Mouse (Mus musculus) ovary, postnatal 10 days (tissue): ENCODE data around the gene Bpifc.
"Not testable (repeated sequence)": the region's sequence is repeated elsewhere in the genome, so short reads cannot be mapped to it uniquely, and the experiment has no call there.

Experiments used
- DNase-seq: peaks from one replicate; pipeline ENCODE4 v3.0.0; 2022; ENCODE audit warnings: low spot score

Bpifc gene

GRCm38 (mm10) chr10:86011781-86012180, at the start of gene Bpifc:
Gene Bpifc, minus strand, starts transcription at chr10:86011895.
- DNase-seq = no peak

- no peak for DNase-seq
Observed at GRCm38 (mm10) chr10:86060267-86060666, 48.6 kb upstream of the Bpifc start.

DNA sequence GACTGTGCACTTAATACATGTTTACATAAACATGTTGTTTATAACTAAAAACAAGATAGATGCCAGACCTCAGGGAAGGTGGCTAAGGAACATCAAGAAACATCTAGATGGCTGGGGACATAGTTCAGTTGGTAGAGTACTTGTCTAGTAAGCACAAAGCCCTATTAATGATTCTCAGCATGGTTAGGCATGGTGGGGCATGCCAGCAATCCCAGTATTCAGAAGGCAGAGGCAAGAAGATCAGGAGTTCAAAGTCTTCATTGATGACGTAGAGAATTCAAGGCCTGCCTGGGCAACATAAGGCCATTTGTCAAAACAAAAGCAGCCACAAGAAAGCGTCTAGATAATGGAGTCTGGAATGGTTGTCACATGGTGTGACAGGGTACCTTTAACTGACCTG, 46.0 kb upstream of the Bpifc start:
- DNase-seq = no peak

GRCm38 (mm10) chr10:86057286-86057685, 45.6 kb upstream of the Bpifc start:
- no peak for DNase-seq

DNA sequence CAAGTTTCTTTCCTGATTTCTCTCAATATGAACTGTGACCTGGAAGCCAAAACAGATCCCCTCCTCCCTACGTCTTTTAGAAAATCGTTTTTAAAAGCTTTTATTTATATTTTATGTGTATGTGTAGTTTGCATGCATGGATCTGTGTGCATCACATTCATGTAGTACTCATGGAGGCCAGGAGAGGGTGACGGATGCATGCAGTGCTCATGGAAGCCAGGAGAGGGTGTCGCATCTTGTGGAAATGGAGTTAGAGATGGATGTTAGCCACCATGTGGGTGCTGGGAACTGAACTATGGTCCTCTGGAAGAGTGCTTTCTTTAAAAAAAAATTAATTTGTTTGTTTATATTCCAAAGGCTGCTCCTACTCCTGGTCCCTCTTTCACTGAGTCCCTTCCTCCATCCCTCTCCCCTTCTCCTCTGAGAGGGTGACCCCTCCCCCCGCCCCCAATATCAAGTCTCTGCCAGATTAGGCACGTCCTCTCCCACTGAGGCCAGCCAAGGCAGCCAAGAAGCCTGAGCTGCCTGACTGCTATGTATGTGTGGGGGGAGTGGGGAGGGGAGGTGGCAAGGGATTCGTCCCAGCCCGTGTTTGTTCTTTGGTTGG, 44.7 kb upstream of the Bpifc start:
- no peak for DNase-seq

GRCm38 (mm10) chr10:86052818-86053522, 41.3 kb upstream of the Bpifc start:
- no peak for DNase-seq

DNA sequence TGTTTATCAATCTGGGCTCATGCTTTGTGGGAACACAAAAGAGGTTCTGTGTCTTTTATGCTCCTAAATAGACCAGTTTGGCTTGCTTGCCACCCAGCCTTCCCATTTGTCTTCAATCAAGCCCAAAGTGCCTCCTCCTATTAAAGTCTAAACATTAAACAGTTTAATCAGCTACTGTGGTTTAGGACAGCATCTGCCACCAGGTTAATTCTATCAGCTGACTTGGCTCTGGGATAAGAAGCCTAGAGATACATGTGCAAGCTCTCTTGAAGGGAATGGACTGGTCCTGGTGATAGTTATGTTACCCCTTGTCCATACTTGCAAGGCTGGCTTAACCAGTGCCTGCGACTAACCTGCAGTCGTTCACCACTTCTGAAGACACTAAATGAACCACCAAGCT, 38.8 kb upstream of the Bpifc start:
- no peak for DNase-seq

DNA sequence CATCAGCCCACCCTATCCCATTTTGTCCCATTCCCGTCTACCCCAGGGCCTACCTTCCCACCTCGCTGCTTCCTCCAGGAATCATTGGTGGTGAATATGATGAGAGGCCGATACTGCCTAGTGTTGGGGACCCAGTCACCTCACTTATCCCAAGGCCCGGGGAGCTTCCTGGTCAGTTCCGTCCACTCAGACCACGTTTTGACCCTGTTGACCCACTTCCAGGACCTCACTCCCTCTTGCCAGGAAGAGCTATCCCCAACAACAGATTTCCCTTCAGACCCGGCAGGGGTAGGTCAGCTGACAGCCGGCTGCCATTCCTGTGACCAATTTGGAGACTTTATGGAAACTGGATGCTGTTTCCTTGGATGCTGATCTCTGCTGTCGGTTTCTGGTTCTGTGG, 36.1 kb upstream of the Bpifc start:
- DNase-seq = no peak

DNA sequence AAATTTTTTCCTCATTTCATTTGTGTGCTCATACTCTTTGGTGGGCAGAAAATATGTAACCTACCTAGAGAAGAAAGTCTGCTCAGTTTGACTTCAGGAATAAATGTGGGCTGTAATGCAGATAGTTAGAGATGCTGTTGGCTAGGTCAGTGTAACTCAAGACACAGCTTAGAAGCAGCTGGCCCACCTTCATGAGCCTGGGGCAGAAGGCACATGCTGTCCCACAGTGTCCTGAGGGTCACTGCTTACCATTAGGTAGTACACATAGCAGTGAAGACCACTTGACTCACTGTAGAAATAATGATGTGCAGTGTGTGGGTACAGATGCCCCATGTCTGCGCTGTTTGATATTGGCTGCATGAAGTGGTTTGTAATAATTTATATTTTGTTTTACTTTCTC, 34.7 kb upstream of the Bpifc start:
- no peak for DNase-seq

DNA sequence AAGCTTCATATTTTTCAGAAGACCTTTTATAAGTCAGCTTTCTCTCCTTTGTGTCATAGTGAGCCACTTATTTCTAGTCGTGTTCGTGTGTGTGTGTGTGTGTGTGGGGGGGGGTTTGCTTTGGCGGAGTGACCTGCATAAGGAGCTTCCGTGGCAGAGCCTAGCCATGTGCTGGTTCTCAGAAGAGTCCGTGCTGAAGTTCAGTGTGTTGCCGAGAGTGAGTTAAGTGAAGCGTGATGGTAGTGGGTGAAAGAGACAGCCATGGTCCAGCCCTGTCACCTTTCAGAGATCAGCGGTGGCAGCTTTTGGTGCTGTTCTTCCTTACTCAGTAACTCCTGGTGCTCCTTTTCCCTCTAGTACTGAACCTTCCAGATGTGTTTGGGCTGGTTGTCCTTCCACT, 32.4 kb upstream of the Bpifc start:
- no peak for DNase-seq

GRCm38 (mm10) chr10:86043651-86044050, 32.0 kb upstream of the Bpifc start:
- DNase-seq = no peak

GRCm38 (mm10) chr10:86034007-86034728, 22.5 kb upstream of the Bpifc start:
- no peak for DNase-seq

- no peak for DNase-seq
Observed at GRCm38 (mm10) chr10:86032517-86032916, 20.8 kb upstream of the Bpifc start.

DNA sequence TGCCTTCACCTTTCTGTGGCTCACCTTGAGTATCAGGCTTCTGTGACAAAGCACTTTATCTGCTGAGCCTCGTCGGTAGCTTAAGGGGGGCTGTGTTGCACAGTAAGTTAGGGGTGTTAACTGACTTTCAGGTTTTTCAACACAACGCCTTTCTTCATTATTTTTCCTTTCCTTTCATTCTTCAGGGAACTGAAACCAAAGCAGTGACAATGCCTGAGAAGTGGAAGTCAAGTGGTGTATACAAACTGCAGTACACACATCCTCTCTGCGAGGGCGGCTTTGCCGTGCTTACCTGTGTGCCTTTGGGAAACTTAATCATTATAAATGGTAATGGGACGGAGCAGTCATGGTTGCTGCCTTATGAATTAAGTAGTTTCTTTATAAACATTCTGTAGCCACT, 19.0 kb upstream of the Bpifc start:
- DNase-seq = no peak

DNA sequence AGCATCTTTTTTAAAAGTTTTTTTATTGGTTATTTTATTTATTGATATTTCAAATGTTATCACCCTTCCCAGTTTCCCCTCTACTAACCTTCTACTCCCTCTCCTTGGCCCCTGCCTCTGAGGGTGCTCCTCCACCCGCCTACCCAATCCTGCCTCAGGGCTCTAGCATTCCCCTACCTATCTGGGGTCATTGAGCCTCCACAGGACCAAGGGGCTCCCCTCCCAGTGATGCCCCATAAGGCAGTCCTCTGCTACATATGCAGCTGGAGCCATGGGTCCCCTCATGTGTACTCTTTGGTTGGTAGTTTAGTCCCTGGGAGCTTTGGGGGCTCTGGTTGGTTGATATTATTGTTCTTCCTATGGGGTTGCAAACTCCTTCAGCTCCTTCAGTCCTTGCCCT, 15.1 kb upstream of the Bpifc start:
- DNase-seq = not testable (repeated sequence)

- DNase-seq = no peak
Observed at GRCm38 (mm10) chr10:86026354-86026753, 14.7 kb upstream of the Bpifc start.

GRCm38 (mm10) chr10:86025906-86026305, 14.2 kb upstream of the Bpifc start:
- no peak for DNase-seq

DNA sequence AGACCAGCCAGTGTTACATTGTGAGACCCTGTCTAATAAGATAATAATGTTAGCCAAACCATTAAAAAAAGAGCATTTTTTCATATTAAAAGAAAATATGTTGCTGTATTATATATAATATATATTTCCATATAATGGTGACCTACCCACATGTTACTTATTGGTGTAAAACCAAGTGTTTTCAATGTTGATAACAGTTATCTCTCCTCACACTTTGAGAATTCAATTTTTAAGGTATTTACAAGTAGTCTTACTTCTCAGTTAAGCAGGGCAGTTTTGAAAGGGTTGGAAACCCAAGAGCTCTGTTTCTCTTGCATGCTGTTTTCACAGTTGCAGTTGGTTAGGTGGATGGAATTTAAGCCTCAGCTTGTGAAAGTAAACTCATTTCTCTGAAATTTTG, 11.5 kb upstream of the Bpifc start:
- no peak for DNase-seq

GRCm38 (mm10) chr10:86022474-86022816, 10.8 kb upstream of the Bpifc start:
- no peak for DNase-seq

DNA sequence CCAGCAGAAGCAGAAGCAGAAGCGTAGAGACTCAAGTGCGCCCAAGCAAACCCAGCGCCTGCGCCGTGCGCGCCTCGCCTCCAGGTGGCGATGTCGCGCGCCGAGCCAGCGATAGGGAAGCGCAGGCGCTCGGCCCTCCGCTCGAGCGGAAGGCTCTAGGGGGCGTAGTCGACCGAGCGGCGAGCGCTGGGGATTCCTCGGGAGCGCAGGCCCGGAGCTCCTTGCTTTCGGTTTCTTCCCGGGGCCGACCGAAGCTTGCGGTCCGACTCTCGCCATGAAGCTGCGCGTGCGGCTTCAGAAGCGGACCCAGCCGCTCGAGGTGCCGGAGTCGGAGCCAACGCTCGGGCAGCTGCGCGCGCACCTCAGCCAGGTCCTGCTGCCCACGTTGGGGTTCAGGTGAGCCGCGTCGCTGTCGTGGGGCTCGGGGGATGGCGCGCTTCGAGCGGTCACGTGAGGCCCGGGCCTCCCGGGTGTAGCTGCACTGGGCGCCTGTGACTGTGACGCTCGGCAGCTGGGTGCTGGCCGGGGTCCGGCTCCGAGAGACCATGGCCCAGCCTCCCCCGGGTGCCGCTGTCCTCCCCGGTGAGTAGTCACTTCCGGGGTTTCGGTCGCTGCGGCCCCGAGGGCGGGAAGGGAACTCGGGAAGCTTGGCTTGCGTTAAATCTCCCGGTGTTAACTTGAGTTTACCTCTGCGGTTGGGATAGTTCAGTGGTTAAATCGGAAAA, 10.2 kb upstream of the Bpifc start, which contains the start of gene Fbxo7:
Gene Fbxo7 (plus strand): TSS at position 224 of the 725 bp plus-strand sequence.
- peak; percentile 68 for DNase-seq

DNA sequence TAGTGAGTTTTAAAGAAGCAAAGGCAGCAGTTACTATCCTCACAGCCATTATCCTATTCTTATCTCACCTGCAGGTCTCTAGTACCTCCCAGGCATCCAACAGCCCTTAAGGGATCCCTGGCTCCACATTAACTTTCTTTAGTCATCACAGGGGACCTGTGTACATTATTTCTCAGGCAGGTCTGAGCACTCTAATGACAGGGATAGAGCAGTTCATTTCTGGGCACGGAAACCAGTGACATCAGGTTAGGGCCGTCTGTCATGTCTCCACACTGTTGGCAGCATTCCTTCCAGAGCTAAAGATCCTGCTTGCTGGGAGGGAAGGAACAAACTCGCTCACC, 9.7 kb upstream of the Bpifc start:
- DNase-seq = no peak

GRCm38 (mm10) chr10:86018813-86019212, 7.1 kb upstream of the Bpifc start:
- DNase-seq = no peak

- DNase-seq = no peak
Observed at GRCm38 (mm10) chr10:86017781-86018180, 6.1 kb upstream of the Bpifc start.
